Mouse (Mus musculus) neural tube, embryonic 14.5 days (tissue): ENCODE measurements around the gene Yju2. TPM values are rescaled to one million over a fixed set of nuclear protein-coding genes. Genes with fewer than 3 reads are reported as not detected.
A peak's percentile ranks its signal among the peaks of the same experiment; 100 is the strongest.
"Not testable (repeated sequence)": the region's sequence is repeated elsewhere in the genome, so short reads cannot be mapped to it uniquely, and the experiment has no call there.

ENCODE experiments used
- ATAC-seq: fragments of 200-750 bp; cut with Nextera tagmentation; 2 replicates; pipeline ENCODE4 v1.8.0; 2017; ENCODE audit warnings: low read depth, mild to moderate bottlenecking, moderate TSS enrichment, moderate library complexity
- H3K27ac ChIP-seq: fragments of 300-500 bp; sonication (generic); 2 replicates; pipeline ENCODE4 v1.5.1; 2014; ENCODE audit warnings: low read depth, mild to moderate bottlenecking, control low read depth, low read length, moderate library complexity, mixed read lengths
- H3K27me3 ChIP-seq: fragments of 300-500 bp; sonication (generic); 2 replicates; pipeline ENCODE4 v1.6.1; 2014; ENCODE audit warnings: low read length; ENCODE audit not compliant: control insufficient read depth, insufficient read depth
- H3K36me3 ChIP-seq: fragments of 300-500 bp; sonication (generic); 2 replicates; pipeline ENCODE4 v1.6.1; 2014; ENCODE audit warnings: low read length, mixed read lengths; ENCODE audit not compliant: control insufficient read depth, insufficient read depth
- H3K4me1 ChIP-seq: fragments of 300-500 bp; sonication (generic); 2 replicates; pipeline ENCODE4 v1.6.1; 2014; ENCODE audit warnings: low read length; ENCODE audit not compliant: control insufficient read depth, insufficient read depth
- H3K4me2 ChIP-seq: fragments of 300-500 bp; sonication (generic); 2 replicates; pipeline ENCODE4 v1.6.1; 2014; ENCODE audit warnings: mild to moderate bottlenecking, low read depth, low read length, control low read depth
- H3K4me3 ChIP-seq: fragments of 300-500 bp; sonication (generic); 2 replicates; pipeline ENCODE4 v1.5.1; 2014; ENCODE audit warnings: low read depth, low read length, control low read depth, mixed read lengths
- H3K9ac ChIP-seq: fragments of 300-500 bp; sonication (generic); replicated peaks from 2 replicates; pipeline ENCODE4 v1.6.1; 2014; ENCODE audit warnings: low read depth, mild to moderate bottlenecking, control low read depth, low read length, mixed read lengths
- H3K9me3 ChIP-seq: fragments of 300-500 bp; sonication (generic); 2 replicates; pipeline ENCODE4 v1.6.1; 2016; ENCODE audit warnings: low read length; ENCODE audit not compliant: control insufficient read depth
- WGBS: fragments of 180-500 bp; shearing (Covaris S2); extraction: QIAGEN DNeasy Blood & Tissue Kit; methylation state at CpG from one replicate; pipeline ENCODE4 v1.1.7; 2014; 5-methylcytosine and 5-hydroxymethylcytosine counted together
- polyA plus RNA-seq: library from polyadenylated mRNA; unstranded; fragments of >200 nt; fragmentation: Nextera tagmentation; extraction: Ambion mirVana; gene quantifications from 2 replicates; pipeline ENCODE4 v1.2.1, GENCODE M21; 2014

Yju2 gene
- polyA plus RNA-seq: 17.9 and 18.0 TPM in 2 replicates

DNA sequence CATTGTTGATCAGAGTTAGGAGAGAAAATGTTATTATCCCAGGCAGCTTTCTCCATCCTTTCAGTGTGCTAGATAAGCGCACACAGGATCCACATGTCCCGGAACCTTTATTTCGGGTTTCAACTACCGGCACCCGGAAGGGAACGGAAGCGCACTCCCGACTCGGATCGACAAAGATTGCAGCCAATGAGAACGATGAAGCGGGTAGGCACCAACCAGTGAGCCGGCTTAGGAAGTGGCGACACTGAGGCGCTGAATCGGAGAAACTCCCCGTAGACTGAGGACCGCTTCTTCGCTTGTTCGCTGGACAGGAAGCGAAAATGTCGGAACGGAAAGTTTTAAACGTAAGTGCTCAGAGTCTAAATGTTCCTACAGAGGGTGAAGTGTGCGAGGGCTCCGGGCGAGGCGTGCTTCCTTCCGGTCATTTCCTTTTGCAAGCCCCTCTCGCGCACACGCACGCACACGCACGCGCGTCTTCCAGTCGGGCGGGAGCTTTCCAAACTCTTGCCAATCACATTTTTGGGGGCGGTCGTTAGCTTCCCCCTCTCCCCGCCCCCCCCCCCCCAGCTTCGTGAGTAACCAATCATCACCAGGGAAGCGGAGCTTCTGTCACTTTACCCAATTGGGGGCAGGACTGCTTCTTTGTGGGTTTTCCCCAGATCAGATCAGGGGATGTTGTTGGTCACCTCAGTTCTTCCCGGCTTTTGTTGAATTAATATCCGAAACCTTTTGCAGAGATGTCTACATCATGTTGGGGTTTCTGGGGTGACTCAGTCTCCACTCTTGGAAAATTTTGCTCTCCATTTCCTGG lies at the start of gene Yju2:
TSS of gene Yju2 (plus strand) at position 182 of the 811 bp plus-strand sequence.
- Histone ChIP-seq H3K4me3 (peak within 1 kb of the TSS; percentile 49), H3K36me3 (peaks cover 6% of the 10 kb centered on the region; the same call in 1 of the 2 replicates), H3K9ac (peak within 1 kb of the TSS; percentile 60), H3K27me3 (no peaks in the 10 kb centered on the region), H3K9me3 (no peaks in the 10 kb centered on the region), H3K27ac (peak within 1 kb of the TSS; percentile 91), H3K4me2 (peak within 1 kb of the TSS; percentile 79), H3K4me1 (peaks cover 14% of the 10 kb centered on the region)
- ATAC-seq: peak; percentile 91
- under 1% methylated on average over 45 of the region's 46 CpGs for WGBS

DNA sequence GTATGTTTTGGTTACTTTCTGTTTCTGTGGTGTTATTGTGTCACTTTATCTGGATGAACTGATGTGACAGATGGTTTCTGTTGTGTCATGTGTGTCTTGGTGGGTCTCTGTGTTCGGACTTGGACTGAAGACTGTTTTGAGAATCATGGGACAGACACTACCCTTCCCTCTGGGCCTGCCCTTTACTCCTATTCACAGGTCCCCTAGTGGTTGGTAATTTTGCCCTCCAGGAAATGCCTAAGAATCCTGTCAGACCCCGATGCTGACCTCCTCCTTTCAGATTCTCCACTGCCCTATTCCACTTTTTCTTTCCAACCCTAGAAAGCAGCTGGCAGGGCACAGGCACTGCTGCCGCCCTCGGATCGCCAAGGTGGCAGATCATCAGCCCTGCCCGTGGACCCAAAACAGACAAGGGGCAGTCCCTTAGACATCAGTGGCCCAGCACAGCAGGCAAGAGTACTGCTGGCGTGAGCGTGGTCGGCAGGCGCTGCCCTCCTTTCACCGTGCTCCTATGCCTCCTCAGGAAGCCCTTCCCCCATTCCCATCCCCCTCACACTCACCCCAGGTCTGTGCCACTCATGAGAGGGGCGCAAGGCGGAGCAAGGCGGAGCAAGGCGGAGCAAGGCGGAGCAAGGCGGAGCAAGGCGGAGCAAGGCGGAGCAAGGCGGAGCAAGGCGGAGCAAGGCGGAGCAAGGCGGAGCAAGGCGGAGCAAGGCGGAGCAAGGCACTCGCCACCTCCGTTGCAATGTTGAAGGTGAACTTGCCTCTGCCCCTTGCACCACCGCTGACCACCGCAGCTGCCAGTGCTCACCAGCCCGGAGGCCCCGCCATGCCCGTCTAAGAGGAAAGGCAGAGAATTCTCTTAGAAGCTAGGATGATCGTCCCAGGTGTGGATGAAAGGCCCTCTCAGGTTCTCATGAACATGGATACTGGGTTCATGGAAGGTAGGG lies 27.1 kb upstream of the Yju2 start:
- Histone ChIP-seq H3K36me3 (no peaks in the 10 kb centered on the region), H3K4me3 (peak overlapping the region; percentile 50), H3K27me3 (no peaks in the 10 kb centered on the region), H3K27ac (peak overlapping the region; percentile 80), H3K9me3 (no peaks in the 10 kb centered on the region), H3K9ac (peak overlapping the region; percentile 65), H3K4me1 (no peaks in the 10 kb centered on the region), H3K4me2 (peak overlapping the region; percentile 58)
- WGBS: 2% methylated on average over 33 of the region's 33 CpGs
- peak; percentile 97 for ATAC-seq

DNA sequence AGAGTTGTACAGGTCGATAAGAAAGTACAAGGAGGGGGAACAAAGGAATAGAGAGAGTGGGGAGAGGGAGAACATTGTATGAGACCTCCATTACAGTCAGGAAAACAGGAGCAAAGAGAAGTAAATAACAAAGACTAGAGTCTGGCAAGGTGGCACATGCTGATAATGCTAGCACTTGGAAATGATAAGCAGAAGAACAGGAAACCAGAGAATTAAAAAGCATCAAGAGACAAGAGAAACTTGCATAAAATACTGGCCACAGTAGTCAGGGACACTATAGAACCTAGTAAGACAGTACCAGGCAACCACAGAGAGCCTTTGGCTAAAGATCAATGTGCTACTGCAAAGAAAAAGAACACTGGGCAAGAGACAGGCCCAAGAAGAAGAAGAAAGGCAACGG lies 26.3 kb upstream of the Yju2 start:
- Histone ChIP-seq H3K4me2 (peak overlapping the region; percentile 58; the same call in 1 of the 2 replicates), H3K4me3 (peak overlapping the region; percentile 50), H3K9me3 (no peaks in the 10 kb centered on the region), H3K27me3 (no peaks in the 10 kb centered on the region), H3K9ac (peak overlapping the region; percentile 41; the same call in 1 of the 2 replicates), H3K36me3 (no peaks in the 10 kb centered on the region), H3K27ac (no peak overlapping the region), H3K4me1 (no peaks in the 10 kb centered on the region)
- no peak; the same call in 1 of the 2 replicates for ATAC-seq
- WGBS: 80% methylated on average over 2 of the region's 2 CpGs

DNA sequence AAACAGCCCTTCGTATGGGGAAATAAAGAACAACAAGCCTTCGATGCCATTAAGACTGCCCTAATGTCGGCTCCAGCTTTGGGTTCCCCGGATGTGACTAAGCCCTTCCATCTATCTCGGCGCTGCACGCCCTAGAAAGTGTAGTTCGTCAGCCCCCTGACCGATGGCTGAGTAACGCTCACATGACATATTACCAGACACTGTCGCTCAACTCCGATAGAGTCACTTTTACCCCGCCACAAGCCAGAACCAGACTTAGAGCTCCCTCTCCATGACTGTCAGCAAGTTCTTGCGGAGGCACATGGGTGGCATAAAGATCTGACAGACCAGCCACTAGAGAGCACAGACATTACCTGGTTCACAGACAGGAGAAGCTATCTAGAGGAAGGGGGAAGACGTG lies 25.7 kb upstream of the Yju2 start:
- Histone ChIP-seq H3K9me3 (no peaks in the 10 kb centered on the region; the same call in 1 of the 2 replicates), H3K27ac (no peak overlapping the region), H3K9ac (no peak overlapping the region), H3K4me3 (no peak overlapping the region), H3K4me2 (no peak overlapping the region), H3K27me3 (no peaks in the 10 kb centered on the region), H3K36me3 (no peaks in the 10 kb centered on the region), H3K4me1 (no peaks in the 10 kb centered on the region)
- WGBS: 95% methylated on average over 15 of the region's 15 CpGs
- no peak for ATAC-seq

DNA sequence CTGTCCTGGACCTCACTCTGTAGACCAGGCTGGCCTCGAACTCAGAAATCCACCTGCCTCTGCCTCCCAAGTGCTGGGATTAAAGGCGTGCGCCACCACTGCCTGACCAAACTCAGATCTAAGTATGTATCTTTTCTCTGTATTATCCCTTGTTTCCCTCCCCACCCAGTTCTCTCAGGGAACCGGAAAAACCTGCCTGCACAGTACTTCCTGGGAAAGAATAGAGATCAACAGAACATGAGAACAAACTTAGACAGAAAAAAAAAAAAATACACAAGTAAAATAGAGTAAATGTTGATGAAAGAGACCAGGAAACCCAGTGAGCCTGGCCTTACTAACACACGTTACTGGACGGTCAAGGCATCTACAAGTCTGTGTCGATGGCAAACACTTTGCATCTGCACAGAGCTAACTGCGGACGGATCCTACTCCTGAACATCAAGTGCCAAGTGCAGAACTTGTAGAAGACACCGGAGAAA lies 14.5 kb upstream of the Yju2 start:
- WGBS: 38% methylated on average over 10 of the region's 10 CpGs
- Histone ChIP-seq H3K4me3 (peak overlapping the region; percentile 38), H3K4me2 (peak overlapping the region; percentile 71), H3K27ac (peak overlapping the region; percentile 84; the same call in 1 of the 2 replicates)
- H3K27me3 ChIP-seq, H3K36me3 ChIP-seq, H3K4me1 ChIP-seq, H3K9me3 ChIP-seq, H3K9ac ChIP-seq, ATAC-seq: not testable (repeated sequence)

DNA sequence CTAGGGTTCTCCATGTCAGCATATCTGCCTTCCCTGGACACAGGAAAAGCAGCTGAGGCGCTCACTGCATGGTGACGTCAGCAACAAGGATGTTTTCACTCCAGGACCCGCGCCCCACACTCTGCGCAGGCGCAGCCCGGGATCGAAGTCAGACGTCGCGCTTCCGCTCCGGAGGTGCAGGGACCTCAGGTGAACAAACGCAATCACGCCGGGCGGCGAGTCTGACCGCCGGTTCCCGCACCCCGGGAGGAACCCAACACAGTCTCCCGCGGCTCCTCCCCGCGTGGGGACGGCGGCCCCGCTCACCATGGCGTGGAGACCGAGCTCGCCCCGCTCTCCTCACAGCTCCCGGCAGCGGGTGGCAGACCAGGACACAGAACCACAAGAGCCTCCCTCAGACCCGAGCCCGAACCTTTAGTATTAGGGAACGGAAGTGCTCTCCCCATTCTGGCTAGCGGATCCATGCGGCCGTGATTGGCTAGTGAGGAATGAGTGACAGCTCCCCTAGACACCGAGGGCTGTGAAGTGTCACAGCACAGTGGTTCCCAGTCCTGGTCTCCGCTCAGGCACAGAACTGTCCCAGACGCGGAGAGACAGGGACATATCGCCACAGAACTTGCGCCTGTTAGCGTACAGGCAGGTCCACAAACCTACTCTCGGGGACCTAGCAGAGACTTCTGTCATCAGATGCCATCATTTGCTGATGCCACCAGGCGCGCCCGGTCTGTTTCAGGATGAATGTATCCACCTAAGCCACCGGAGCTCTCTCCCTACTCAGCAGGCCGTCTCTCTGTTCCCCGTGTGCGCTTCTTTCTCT lies 13.8 kb upstream of the Yju2 start:
- peak overlapping the region; percentile 38 for H3K4me3 ChIP-seq
- ATAC-seq: peak; percentile 98
- H3K36me3 ChIP-seq, H3K27me3 ChIP-seq, H3K9me3 ChIP-seq, H3K4me1 ChIP-seq: not testable (repeated sequence)
- under 1% methylated on average over 56 of the region's 56 CpGs for WGBS
- H3K9ac ChIP-seq: peak overlapping the region; percentile 59
- peak overlapping the region; percentile 71 for H3K4me2 ChIP-seq
- peak overlapping the region; percentile 84 for H3K27ac ChIP-seq

DNA sequence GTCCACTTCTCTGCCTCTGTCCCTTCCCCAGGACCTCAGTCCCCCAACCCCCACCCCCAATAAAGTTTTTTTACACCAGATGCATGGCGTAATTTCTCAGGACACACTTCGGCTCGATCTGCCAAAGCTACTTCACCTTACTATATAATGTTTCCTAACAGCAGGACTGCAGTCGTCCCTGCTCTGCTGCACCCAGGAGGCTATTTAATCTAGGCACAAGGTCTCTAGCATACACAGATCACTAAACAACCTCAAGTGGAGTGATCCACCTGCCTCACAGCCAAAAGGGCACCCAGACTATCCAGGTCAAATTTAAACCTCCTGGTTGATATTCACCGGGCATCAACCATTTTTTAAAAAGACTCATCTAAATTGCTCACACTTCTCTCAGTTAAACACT lies 13.2 kb upstream of the Yju2 start:
- 23% methylated on average over 5 of the region's 5 CpGs for WGBS
- H3K9ac ChIP-seq: peak overlapping the region; percentile 59
- no peaks in the 10 kb centered on the region for H3K36me3 ChIP-seq
- H3K4me2 ChIP-seq: peak overlapping the region; percentile 71
- ATAC-seq: no peak
- peaks cover 3% of the 10 kb centered on the region; the same call in 1 of the 2 replicates for H3K4me1 ChIP-seq
- H3K9me3 ChIP-seq: no peaks in the 10 kb centered on the region
- no peaks in the 10 kb centered on the region for H3K27me3 ChIP-seq
- peak overlapping the region; percentile 84 for H3K27ac ChIP-seq
- peak overlapping the region; percentile 38 for H3K4me3 ChIP-seq

DNA sequence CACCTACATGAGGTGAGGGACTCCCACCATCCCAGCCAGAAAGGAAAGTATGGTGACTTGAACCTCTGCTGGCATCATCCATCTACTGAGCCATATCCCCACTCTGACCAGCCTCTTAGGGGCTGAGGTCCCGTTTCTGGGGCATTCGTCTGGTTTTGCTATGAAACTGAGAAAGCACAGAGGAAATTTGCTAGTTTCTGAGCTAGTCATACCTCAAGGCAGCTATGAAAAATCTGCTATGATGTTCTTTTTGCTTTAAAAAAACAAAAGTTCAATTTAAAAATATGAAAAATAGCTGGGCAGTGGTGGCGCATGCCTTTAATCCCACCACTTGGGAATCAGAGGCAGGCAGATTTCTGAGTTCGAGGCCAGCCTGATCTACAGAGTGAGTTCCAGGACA lies 10.3 kb upstream of the Yju2 start:
- Histone ChIP-seq H3K9ac (no peak overlapping the region), H3K27me3 (no peaks in the 10 kb centered on the region), H3K4me3 (no peak overlapping the region), H3K36me3 (no peaks in the 10 kb centered on the region), H3K4me1 (peaks cover 3% of the 10 kb centered on the region; the same call in 1 of the 2 replicates), H3K4me2 (no peak overlapping the region), H3K9me3 (no peaks in the 10 kb centered on the region), H3K27ac (no peak overlapping the region)
- no peak for ATAC-seq
- 94% methylated on average over 4 of the region's 4 CpGs for WGBS
